Mouse (Mus musculus) forebrain, embryonic 16.5 days (tissue): ENCODE measurements around the gene Cdhr3. TPM values are rescaled to one million over a fixed set of nuclear protein-coding genes. Genes with fewer than 3 reads are reported as not detected.

Experiments used
- ATAC-seq: fragments of 200-750 bp; cut with Nextera tagmentation; 2 replicates; pipeline ENCODE4 v1.8.0; 2017; ENCODE audit warnings: mild to moderate bottlenecking, moderate library complexity
- H3K27ac ChIP-seq: fragments of 300-500 bp; sonication (generic); 2 replicates; pipeline ENCODE4 v1.5.1; 2014; ENCODE audit warnings: low read length, control low read depth
- H3K27me3 ChIP-seq: fragments of 300-500 bp; sonication (generic); replicated peaks from 2 replicates; pipeline ENCODE4 v1.6.1; 2014; ENCODE audit warnings: low read length; ENCODE audit not compliant: control insufficient read depth, insufficient read depth
- H3K36me3 ChIP-seq: fragments of 300-500 bp; sonication (generic); 2 replicates; pipeline ENCODE4 v1.6.1; 2014; ENCODE audit not compliant: control insufficient read depth, insufficient read depth
- H3K4me1 ChIP-seq: fragments of 300-500 bp; sonication (generic); replicated peaks from 2 replicates; pipeline ENCODE4 v1.6.1; 2014; ENCODE audit warnings: low read length; ENCODE audit not compliant: control insufficient read depth, insufficient read depth
- H3K4me2 ChIP-seq: fragments of 300-500 bp; sonication (generic); 2 replicates; pipeline ENCODE4 v1.6.1; 2014; ENCODE audit warnings: mild to moderate bottlenecking, low read length, control low read depth
- H3K4me3 ChIP-seq: fragments of 300-500 bp; sonication (generic); replicated peaks from 2 replicates; pipeline ENCODE4 v1.5.1; 2014; ENCODE audit warnings: mild to moderate bottlenecking, low read length, control low read depth
- H3K9ac ChIP-seq: fragments of 300-500 bp; sonication (generic); replicated peaks from 2 replicates; pipeline ENCODE4 v1.6.1; 2014; ENCODE audit warnings: low read depth, low read length, control low read depth
- H3K9me3 ChIP-seq: fragments of 300-500 bp; sonication (generic); 2 replicates; pipeline ENCODE4 v1.6.1; 2016; ENCODE audit warnings: low read length; ENCODE audit not compliant: control insufficient read depth
- WGBS: fragments of 180-500 bp; shearing (Covaris S2); extraction: QIAGEN DNeasy Blood & Tissue Kit; methylation state at CpG from one replicate; pipeline ENCODE4 v1.1.7; 2014; 5-methylcytosine and 5-hydroxymethylcytosine counted together
- polyA plus RNA-seq: library from polyadenylated mRNA; unstranded; fragments of >200 nt; fragmentation: Nextera tagmentation; extraction: Ambion mirVana; gene quantifications from 2 replicates; pipeline ENCODE4 v1.2.1, GENCODE M21; 2015

The Cdhr3 gene
- polyA plus RNA-seq, 1 experiment from 2014 or later = 0.48 TPM

GRCm38 (mm10) chr12:33033221-33033620 is 59.5 kb downstream of the Cdhr3 start:
- H3K36me3 ChIP-seq = no peaks in the 10 kb centered on the region
- WGBS = 80% methylated on average over 6 of the region's 6 CpGs

GRCm38 (mm10) chr12:33030589-33030988 is 62.1 kb downstream of the Cdhr3 start:
- 0 out of 2 replicates have a peak overlapping the region, but pooled peaks have one; percentile 11 for H3K27ac ChIP-seq
- 47% methylated on average over 2 of the region's 2 CpGs for WGBS
- H3K4me1 ChIP-seq = peaks cover 41% of the 10 kb centered on the region

More at GRCm38 (mm10) chr12:33033221-33033620, 59.5 kb downstream of the Cdhr3 start:
- Histone ChIP-seq H3K9me3 (no peaks in the 10 kb centered on the region), H3K27me3 (no peaks in the 10 kb centered on the region), H3K9ac (no peak overlapping the region), H3K27ac (no peak overlapping the region), H3K4me1 (peaks cover 39% of the 10 kb centered on the region), H3K4me3 (no peak overlapping the region), H3K4me2 (no peak overlapping the region)
- ATAC-seq = no peak

DNA sequence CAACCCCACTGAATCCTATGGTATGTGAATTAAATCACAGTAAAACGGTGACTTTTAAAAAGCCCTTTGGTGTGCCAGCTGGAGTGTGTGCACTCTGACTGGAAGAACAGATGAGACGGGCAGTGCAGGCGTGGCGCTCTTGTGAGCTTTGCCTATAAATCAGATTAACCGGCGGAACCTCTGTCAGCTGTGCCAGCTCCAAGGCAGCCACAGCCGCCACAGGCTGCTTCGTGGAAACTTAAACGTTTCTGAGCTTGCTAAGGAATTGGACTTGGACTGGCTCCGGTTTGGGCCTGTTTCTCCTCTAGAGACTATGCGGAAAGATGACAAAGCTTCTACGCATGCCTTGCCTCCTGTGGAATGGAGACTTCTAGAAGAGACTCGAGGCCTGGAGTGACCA is 62.6 kb downstream of the Cdhr3 start:
- H3K4me1 ChIP-seq = peaks cover 36% of the 10 kb centered on the region
- no peak overlapping the region for H3K4me3 ChIP-seq
- no peak overlapping the region for H3K4me2 ChIP-seq
- H3K27me3 ChIP-seq = no peaks in the 10 kb centered on the region
- H3K27ac ChIP-seq = 0 out of 2 replicates have a peak overlapping the region, but pooled peaks have one; percentile 11
- no peak overlapping the region for H3K9ac ChIP-seq
- no peak for ATAC-seq
- no peaks in the 10 kb centered on the region for H3K9me3 ChIP-seq
- H3K36me3 ChIP-seq = no peaks in the 10 kb centered on the region
- 62% methylated on average over 13 of the region's 13 CpGs for WGBS

More at GRCm38 (mm10) chr12:33030589-33030988, 62.1 kb downstream of the Cdhr3 start:
- Histone ChIP-seq H3K36me3 (no peaks in the 10 kb centered on the region), H3K4me3 (no peak overlapping the region), H3K27me3 (no peaks in the 10 kb centered on the region), H3K9me3 (no peaks in the 10 kb centered on the region), H3K4me2 (no peak overlapping the region), H3K9ac (no peak overlapping the region)
- ATAC-seq = no peak

- H3K4me1 ChIP-seq = peaks cover 27% of the 10 kb centered on the region
- no peaks in the 10 kb centered on the region for H3K9me3 ChIP-seq
- H3K9ac ChIP-seq = no peak overlapping the region; the same call in 1 of the 2 replicates
- no peaks in the 10 kb centered on the region for H3K27me3 ChIP-seq
- H3K27ac ChIP-seq = no peak overlapping the region
- H3K4me2 ChIP-seq = no peak overlapping the region
- ATAC-seq = no peak
- no peaks in the 10 kb centered on the region for H3K36me3 ChIP-seq
- H3K4me3 ChIP-seq = no peak overlapping the region
- WGBS = 59% methylated on average over 13 of the region's 13 CpGs
Measured at GRCm38 (mm10) chr12:33028708-33029107, 64.0 kb downstream of the Cdhr3 start.

DNA sequence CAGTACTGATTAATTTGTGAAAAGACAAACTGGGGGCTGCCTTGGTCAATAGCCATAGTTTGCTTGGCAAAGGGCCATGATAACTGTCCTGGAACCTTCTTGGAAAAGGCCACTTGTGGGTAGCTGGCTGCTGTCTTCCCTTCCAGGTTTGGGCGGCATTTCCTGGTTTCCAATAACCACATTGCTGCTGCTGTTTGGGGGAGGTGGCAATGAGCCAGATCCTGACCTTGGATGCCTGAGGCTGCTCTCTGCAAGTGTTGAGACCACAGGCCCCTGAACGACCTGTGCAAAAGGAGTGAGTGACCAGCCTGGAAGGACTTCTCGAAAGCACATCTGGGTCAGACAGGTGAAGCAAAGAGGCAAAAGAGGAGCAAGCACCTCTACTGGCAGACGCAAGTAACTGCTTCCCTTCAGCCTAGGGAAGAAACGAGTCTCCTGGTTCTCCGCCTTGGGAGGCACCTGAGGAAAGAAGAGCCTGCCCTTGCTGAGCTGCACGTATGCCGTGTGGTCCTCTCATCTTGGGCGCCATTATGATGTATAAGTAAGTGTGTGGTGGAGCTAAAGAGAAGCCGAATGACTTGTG is 64.5 kb downstream of the Cdhr3 start:
- WGBS = 51% methylated on average over 10 of the region's 10 CpGs
- Histone ChIP-seq H3K27me3 (no peaks in the 10 kb centered on the region), H3K27ac (no peak overlapping the region), H3K4me2 (no peak overlapping the region), H3K36me3 (no peaks in the 10 kb centered on the region), H3K4me3 (no peak overlapping the region), H3K9me3 (no peaks in the 10 kb centered on the region), H3K9ac (no peak overlapping the region; the same call in 1 of the 2 replicates), H3K4me1 (peaks cover 27% of the 10 kb centered on the region)
- ATAC-seq = no peak

GRCm38 (mm10) chr12:33027093-33027492 is 65.6 kb downstream of the Cdhr3 start:
- Histone ChIP-seq H3K4me2 (no peak overlapping the region), H3K4me1 (peaks cover 27% of the 10 kb centered on the region), H3K36me3 (no peaks in the 10 kb centered on the region), H3K9ac (peak overlapping the region; percentile 10; the same call in 1 of the 2 replicates), H3K4me3 (no peak overlapping the region), H3K9me3 (no peaks in the 10 kb centered on the region; the same call in 1 of the 2 replicates), H3K27ac (no peak overlapping the region), H3K27me3 (no peaks in the 10 kb centered on the region)
- ATAC-seq = peak; percentile 83
- WGBS = 3% methylated on average over 10 of the region's 10 CpGs

GRCm38 (mm10) chr12:33024524-33024923 is 68.2 kb downstream of the Cdhr3 start:
- Histone ChIP-seq H3K9ac (no peak overlapping the region), H3K4me3 (no peak overlapping the region), H3K36me3 (no peaks in the 10 kb centered on the region), H3K4me1 (peaks cover 16% of the 10 kb centered on the region), H3K27me3 (no peaks in the 10 kb centered on the region), H3K4me2 (no peak overlapping the region), H3K27ac (no peak overlapping the region), H3K9me3 (no peaks in the 10 kb centered on the region; the same call in 1 of the 2 replicates)
- no peak for ATAC-seq
- WGBS = 70% methylated on average over 6 of the region's 6 CpGs

- Histone ChIP-seq H3K36me3 (no peaks in the 10 kb centered on the region), H3K9me3 (no peaks in the 10 kb centered on the region; the same call in 1 of the 2 replicates), H3K4me1 (peaks cover under 1% of the 10 kb centered on the region), H3K27me3 (no peaks in the 10 kb centered on the region), H3K9ac (no peak overlapping the region), H3K4me3 (no peak overlapping the region), H3K4me2 (no peak overlapping the region), H3K27ac (no peak overlapping the region)
- ATAC-seq = no peak
- WGBS = 97% methylated on average over 4 of the region's 4 CpGs
Measured at GRCm38 (mm10) chr12:33021751-33022150, 70.9 kb downstream of the Cdhr3 start.

- Histone ChIP-seq H3K36me3 (no peaks in the 10 kb centered on the region), H3K9ac (no peak overlapping the region), H3K9me3 (no peaks in the 10 kb centered on the region; the same call in 1 of the 2 replicates), H3K27me3 (no peaks in the 10 kb centered on the region), H3K4me3 (no peak overlapping the region), H3K4me1 (no peaks in the 10 kb centered on the region), H3K27ac (no peak overlapping the region), H3K4me2 (no peak overlapping the region)
- 85% methylated on average over 9 of the region's 9 CpGs for WGBS
- no peak for ATAC-seq
Measured at GRCm38 (mm10) chr12:33021140-33021539, 71.5 kb downstream of the Cdhr3 start.
